Mouse (Mus musculus) thymus, adult 18-20 months (tissue): ENCODE data around the gene Psmb7.
A peak's percentile ranks its signal among the peaks of the same experiment; 100 is the strongest.

Experiments used
- DNase-seq, 2 experiments: peaks; one replicate each; pipeline ENCODE4 v3.0.0; 2022; ENCODE audit warnings: mixed read lengths in 2 of 2

The Psmb7 gene

GRCm38 (mm10) chr2:38643625-38644427 is at the start of gene Psmb7:
TSS of gene Psmb7 (minus strand) at chr2:38644087.
- peak; percentile 78 to 82 for DNase-seq

GRCm38 (mm10) chr2:38691542-38691941 is 47.7 kb upstream of the Psmb7 start:
- DNase-seq, result no peak

GRCm38 (mm10) chr2:38689881-38690280 is 46.0 kb upstream of the Psmb7 start:
- no peak for DNase-seq

- DNase-seq, result no peak
Measured at GRCm38 (mm10) chr2:38688791-38689520, 45.1 kb upstream of the Psmb7 start.

- no peak for DNase-seq
Measured at GRCm38 (mm10) chr2:38685746-38686145, 41.9 kb upstream of the Psmb7 start.

GRCm38 (mm10) chr2:38683083-38683482 is 39.2 kb upstream of the Psmb7 start:
- DNase-seq, result no peak

- no peak for DNase-seq
Measured at GRCm38 (mm10) chr2:38682209-38682608, 38.3 kb upstream of the Psmb7 start.

- no peak for DNase-seq
Measured at GRCm38 (mm10) chr2:38678947-38679346, 35.1 kb upstream of the Psmb7 start.

GRCm38 (mm10) chr2:38675366-38675969 is 31.6 kb upstream of the Psmb7 start:
- DNase-seq, result no peak

- DNase-seq, result no peak
Measured at GRCm38 (mm10) chr2:38672496-38672895, 28.6 kb upstream of the Psmb7 start.

- no peak for DNase-seq
Measured at GRCm38 (mm10) chr2:38668802-38669580, 25.1 kb upstream of the Psmb7 start.

GRCm38 (mm10) chr2:38661398-38661797 is 17.5 kb upstream of the Psmb7 start:
- DNase-seq, result no peak

- DNase-seq, result peak; percentile 23 to 24
Measured at GRCm38 (mm10) chr2:38658338-38658836, 14.5 kb upstream of the Psmb7 start.

GRCm38 (mm10) chr2:38653694-38654093 is 9.8 kb upstream of the Psmb7 start:
- DNase-seq, result no peak

- no peak for DNase-seq
Measured at GRCm38 (mm10) chr2:38653293-38653619, 9.4 kb upstream of the Psmb7 start.

- DNase-seq, result no peak
Measured at GRCm38 (mm10) chr2:38652565-38653292, 8.8 kb upstream of the Psmb7 start.

GRCm38 (mm10) chr2:38652098-38652497 is 8.2 kb upstream of the Psmb7 start:
- DNase-seq, result no peak

GRCm38 (mm10) chr2:38650340-38650739 is 6.5 kb upstream of the Psmb7 start:
- no peak for DNase-seq

GRCm38 (mm10) chr2:38647661-38648060 is 3.8 kb upstream of the Psmb7 start:
- DNase-seq, result no peak

- DNase-seq, result no peak
Measured at GRCm38 (mm10) chr2:38647201-38647606, 3.3 kb upstream of the Psmb7 start.

GRCm38 (mm10) chr2:38645936-38646335 is 2.0 kb upstream of the Psmb7 start:
- peak in 1 of 2 experiments; percentile 28 for DNase-seq

GRCm38 (mm10) chr2:38641761-38642160 is 2.1 kb downstream of the Psmb7 start:
- DNase-seq, result no peak
